Mouse (Mus musculus) midbrain, embryonic 16.5 days (tissue): Measurements from ENCODE around the gene Hmg20b. TPM values are rescaled to one million over a fixed set of nuclear protein-coding genes. Genes with fewer than 3 reads are reported as not detected.

Experiments used
- ATAC-seq: fragments of 200-750 bp; cut with Nextera tagmentation; 2 replicates; pipeline ENCODE4 v1.8.0; 2017; ENCODE audit warnings: moderate TSS enrichment
- H3K27ac ChIP-seq: fragments of 300-500 bp; sonication (generic); 2 replicates; pipeline ENCODE4 v1.5.1; 2014; ENCODE audit warnings: mild to moderate bottlenecking, low read length, mixed read lengths
- H3K27me3 ChIP-seq: fragments of 300-500 bp; sonication (generic); 2 replicates; pipeline ENCODE4 v1.6.1; 2014; ENCODE audit warnings: low read depth, low read length, mixed read lengths; ENCODE audit not compliant: control insufficient read depth, insufficient read depth
- H3K36me3 ChIP-seq: fragments of 300-500 bp; sonication (generic); 2 replicates; pipeline ENCODE4 v1.6.1; 2014; ENCODE audit warnings: mild to moderate bottlenecking, low read length, moderate library complexity, mixed read lengths; ENCODE audit not compliant: control insufficient read depth, insufficient read depth
- H3K4me1 ChIP-seq: fragments of 300-500 bp; sonication (generic); 2 replicates; pipeline ENCODE4 v1.6.1; 2014; ENCODE audit warnings: mild to moderate bottlenecking, low read length, mixed read lengths; ENCODE audit not compliant: control insufficient read depth, insufficient read depth
- H3K4me2 ChIP-seq: fragments of 300-500 bp; sonication (generic); 2 replicates; pipeline ENCODE4 v1.6.1; 2014; ENCODE audit warnings: mild to moderate bottlenecking, low read length, mixed read lengths
- H3K4me3 ChIP-seq: fragments of 300-500 bp; sonication (generic); 2 replicates; pipeline ENCODE4 v1.5.1; 2014; ENCODE audit warnings: low read depth, mild to moderate bottlenecking, low read length, moderate library complexity, mixed read lengths
- H3K9ac ChIP-seq: fragments of 300-500 bp; sonication (generic); 2 replicates; pipeline ENCODE4 v1.6.1; 2014; ENCODE audit warnings: low read depth, low read length, mixed read lengths
- H3K9me3 ChIP-seq: fragments of 300-500 bp; sonication (generic); replicated peaks from 2 replicates; pipeline ENCODE4 v1.6.1; 2014; ENCODE audit warnings: mild to moderate bottlenecking, low read length, mixed read lengths; ENCODE audit not compliant: control insufficient read depth, poor library complexity, severe bottlenecking
- WGBS: fragments of 180-500 bp; shearing (Covaris S2); extraction: QIAGEN DNeasy Blood & Tissue Kit; methylation state at CpG from one replicate; pipeline ENCODE4 v1.1.7; 2014; 5-methylcytosine and 5-hydroxymethylcytosine counted together
- polyA plus RNA-seq: library from polyadenylated mRNA; unstranded; fragments of >200 nt; fragmentation: Nextera tagmentation; extraction: Ambion mirVana; gene quantifications from 2 replicates; pipeline ENCODE4 v1.2.1, GENCODE M21; 2015

Hmg20b gene
- polyA plus RNA-seq, 1 experiment from 2014 or later = 25.0 TPM

GRCm38 (mm10) chr10:81392270-81392669 lies 42.0 kb upstream of the Hmg20b start:
- 82% methylated on average over 6 of the region's 6 CpGs for WGBS
- ATAC-seq = no peak
- Histone ChIP-seq H3K4me2 (no peak overlapping the region), H3K36me3 (peaks cover 8% of the 10 kb centered on the region), H3K9me3 (no peaks in the 10 kb centered on the region), H3K27me3 (no peaks in the 10 kb centered on the region), H3K4me3 (no peak overlapping the region), H3K9ac (no peak overlapping the region), H3K27ac (no peak overlapping the region), H3K4me1 (peaks cover 4% of the 10 kb centered on the region; the same call in 1 of the 2 replicates)

GRCm38 (mm10) chr10:81390678-81390965 lies 40.3 kb upstream of the Hmg20b start:
- Histone ChIP-seq H3K36me3 (peaks cover 12% of the 10 kb centered on the region), H3K9ac (no peak overlapping the region), H3K27me3 (no peaks in the 10 kb centered on the region), H3K9me3 (no peaks in the 10 kb centered on the region), H3K4me2 (no peak overlapping the region), H3K4me1 (peaks cover 8% of the 10 kb centered on the region), H3K27ac (no peak overlapping the region), H3K4me3 (no peak overlapping the region)
- 90% methylated on average over 13 of the region's 13 CpGs for WGBS
- ATAC-seq = no peak

GRCm38 (mm10) chr10:81389801-81390677 lies 39.8 kb upstream of the Hmg20b start:
- Histone ChIP-seq H3K27ac (no peak overlapping the region), H3K4me3 (no peak overlapping the region), H3K4me1 (peaks cover 14% of the 10 kb centered on the region), H3K4me2 (no peak overlapping the region), H3K9me3 (no peaks in the 10 kb centered on the region), H3K9ac (no peak overlapping the region), H3K36me3 (peaks cover 12% of the 10 kb centered on the region), H3K27me3 (no peaks in the 10 kb centered on the region)
- 52% methylated on average over 23 of the region's 23 CpGs for WGBS
- ATAC-seq = no peak

GRCm38 (mm10) chr10:81389373-81389772 lies 39.1 kb upstream of the Hmg20b start:
- H3K9me3 ChIP-seq = no peaks in the 10 kb centered on the region
- peaks cover 12% of the 10 kb centered on the region for H3K36me3 ChIP-seq
- no peaks in the 10 kb centered on the region for H3K27me3 ChIP-seq
- H3K4me1 ChIP-seq = peaks cover 17% of the 10 kb centered on the region
- H3K4me2 ChIP-seq = no peak overlapping the region
- no peak overlapping the region for H3K27ac ChIP-seq
- no peak overlapping the region for H3K9ac ChIP-seq
- no peak overlapping the region for H3K4me3 ChIP-seq
- 44% methylated on average over 3 of the region's 3 CpGs for WGBS
- no peak for ATAC-seq

GRCm38 (mm10) chr10:81388505-81389055 lies 38.3 kb upstream of the Hmg20b start, which contains the start of gene Gm48552:
TSS of gene Gm48552 (plus strand) at chr10:81389005.
- Histone ChIP-seq H3K4me3 (no peak within 1 kb of the TSS), H3K27me3 (no peaks in the 10 kb centered on the region), H3K36me3 (peaks cover 12% of the 10 kb centered on the region), H3K9me3 (no peaks in the 10 kb centered on the region), H3K4me1 (peaks cover 17% of the 10 kb centered on the region), H3K27ac (no peak within 1 kb of the TSS), H3K4me2 (no peak within 1 kb of the TSS), H3K9ac (no peak within 1 kb of the TSS)
- no peak for ATAC-seq
- WGBS = 85% methylated on average over 5 of the region's 5 CpGs

- peaks cover 13% of the 10 kb centered on the region for H3K4me1 ChIP-seq
- no peak overlapping the region for H3K27ac ChIP-seq
- peaks cover 12% of the 10 kb centered on the region for H3K36me3 ChIP-seq
- H3K4me3 ChIP-seq = no peak overlapping the region
- no peaks in the 10 kb centered on the region for H3K9me3 ChIP-seq
- H3K27me3 ChIP-seq = no peaks in the 10 kb centered on the region
- H3K9ac ChIP-seq = no peak overlapping the region
- H3K4me2 ChIP-seq = no peak overlapping the region
- whole genome bisulfite sequencing = 94% methylated on average over 20 of the region's 20 CpGs
- no peak for ATAC-seq
Observed at GRCm38 (mm10) chr10:81387716-81388115, 37.4 kb upstream of the Hmg20b start.

- Histone ChIP-seq H3K36me3 (peaks cover 12% of the 10 kb centered on the region), H3K27me3 (no peaks in the 10 kb centered on the region), H3K4me3 (no peak overlapping the region; the same call in 1 of the 2 replicates), H3K4me1 (peaks cover 13% of the 10 kb centered on the region), H3K9me3 (no peaks in the 10 kb centered on the region), H3K4me2 (peak overlapping the region; percentile 98; the same call in 1 of the 2 replicates), H3K9ac (0 out of 2 replicates have a peak overlapping the region, but pooled peaks have one; percentile 84), H3K27ac (no peak overlapping the region)
- ATAC-seq = no peak
- WGBS = 79% methylated on average over 22 of the region's 22 CpGs
Observed at GRCm38 (mm10) chr10:81385603-81386306, 35.5 kb upstream of the Hmg20b start.

- H3K4me1 ChIP-seq = peaks cover 13% of the 10 kb centered on the region
- peaks cover 12% of the 10 kb centered on the region for H3K36me3 ChIP-seq
- no peaks in the 10 kb centered on the region for H3K9me3 ChIP-seq
- ATAC-seq = peak; percentile 29
- H3K4me3 ChIP-seq = peak overlapping the region; percentile 69
- peak overlapping the region; percentile 84 for H3K9ac ChIP-seq
- H3K4me2 ChIP-seq = peak overlapping the region; percentile 98
- H3K27ac ChIP-seq = peak overlapping the region; percentile 85
- WGBS = under 1% methylated on average over 19 of the region's 19 CpGs
- no peaks in the 10 kb centered on the region for H3K27me3 ChIP-seq
Observed at GRCm38 (mm10) chr10:81384605-81384982, 34.3 kb upstream of the Hmg20b start.
